Mouse (Mus musculus) monocyte, adult 5-6 weeks (primary cell): ENCODE data around the gene Tnfrsf26. TPM values are rescaled to one million over a fixed set of nuclear protein-coding genes. Genes with fewer than 3 reads are reported as not detected.
A peak's percentile ranks its signal among the peaks of the same experiment; 100 is the strongest.

Experiments used
- ATAC-seq: fragments of 153-309, 156-312 bp; replicated peaks from 2 replicates; pipeline ENCODE4 v1.8.0; 2017; ENCODE audit warnings: mild to moderate bottlenecking; ENCODE audit not compliant: low TSS enrichment, insufficient number of reproducible peaks, severe bottlenecking, poor library complexity, low FRiP score
- total RNA-seq: library from RNA; stranded (forward); fragments of 200-1000, 200-491, 200-594 nt; gene quantifications from 3 replicates; pipeline ENCODE4 v1.2.3, GENCODE M21; 2017

Gene Tnfrsf26
- total RNA-seq, 1 experiment from 2014 or later: 4.9 TPM

- no peak for ATAC-seq
Measured at GRCm38 (mm10) chr7:143604889-143605288, 23.6 kb downstream of the Tnfrsf26 start.

GRCm38 (mm10) chr7:143601705-143602104, 26.8 kb downstream of the Tnfrsf26 start:
- no peak for ATAC-seq

GRCm38 (mm10) chr7:143600231-143600740, 28.2 kb downstream of the Tnfrsf26 start:
- ATAC-seq: no peak

GRCm38 (mm10) chr7:143599428-143600230, 28.9 kb downstream of the Tnfrsf26 start, which contains the start of gene Cars:
Cars (minus strand) TSS chr7:143600090.
- ATAC-seq: peak; percentile 98

- ATAC-seq: no peak
Measured at GRCm38 (mm10) chr7:143594865-143595264, 33.7 kb downstream of the Tnfrsf26 start.

GRCm38 (mm10) chr7:143592255-143592654, 36.3 kb downstream of the Tnfrsf26 start:
- no peak for ATAC-seq

- ATAC-seq: no peak
Measured at GRCm38 (mm10) chr7:143588006-143588405, 40.5 kb downstream of the Tnfrsf26 start.

GRCm38 (mm10) chr7:143587586-143587985, 40.9 kb downstream of the Tnfrsf26 start:
- ATAC-seq: no peak

GRCm38 (mm10) chr7:143583956-143584355, 44.6 kb downstream of the Tnfrsf26 start:
- peak; percentile 72 for ATAC-seq

GRCm38 (mm10) chr7:143583025-143583424, 45.5 kb downstream of the Tnfrsf26 start:
- ATAC-seq: no peak

- no peak for ATAC-seq
Measured at GRCm38 (mm10) chr7:143575751-143576150, 52.8 kb downstream of the Tnfrsf26 start.

GRCm38 (mm10) chr7:143565648-143566039, 62.9 kb downstream of the Tnfrsf26 start:
- ATAC-seq: no peak

- ATAC-seq: no peak
Measured at GRCm38 (mm10) chr7:143565015-143565647, 63.4 kb downstream of the Tnfrsf26 start.

GRCm38 (mm10) chr7:143563787-143564186, 64.7 kb downstream of the Tnfrsf26 start:
- ATAC-seq: no peak

Other genes with a start within 250 kb of the Tnfrsf26 start
- gene Cdkn1c, start 167.7 kb downstream of the Tnfrsf26 start, total RNA-seq: 3.5 to 20.8 TPM (median 3.8 TPM) in 3 replicates
- 1.3 TPM in 1 of 3 replicates, not detected in the others for gene Slc22a18, start 155.0 kb downstream of the Tnfrsf26 start, total RNA-seq
- not detected in 3 replicates for gene Phlda2, start 125.6 kb downstream of the Tnfrsf26 start, total RNA-seq
- 121 to 136 TPM (median 124 TPM) in 3 replicates for gene Nap1l4, start 79.6 kb downstream of the Tnfrsf26 start, total RNA-seq
- 19.9 to 54.1 TPM (median 40.4 TPM) in 3 replicates for gene Cars, start 28.6 kb downstream of the Tnfrsf26 start, total RNA-seq
- 0.57 to 1.9 TPM (median 0.68 TPM) in 3 replicates for gene Tnfrsf22, start 20.9 kb upstream of the Tnfrsf26 start, total RNA-seq
- 0.58 to 1.1 TPM in 2 of 3 replicates, not detected in the other for gene Tnfrsf23, start 57.1 kb upstream of the Tnfrsf26 start, total RNA-seq
- gene Osbpl5, start 128.3 kb upstream of the Tnfrsf26 start, total RNA-seq: 16.1 to 49.9 TPM (median 22.0 TPM) in 3 replicates
- not detected in 3 replicates for gene Mrgprg, start 138.3 kb upstream of the Tnfrsf26 start, total RNA-seq
- gene Mrgpre, start 155.8 kb upstream of the Tnfrsf26 start, total RNA-seq: 0.29 to 0.32 TPM in 2 of 3 replicates, not detected in the other
- 9.3 to 24.7 TPM (median 20.9 TPM) in 3 replicates for gene Nadsyn1, start 194.1 kb upstream of the Tnfrsf26 start, total RNA-seq
- 1.4 to 9.9 TPM (median 3.2 TPM) in 3 replicates for gene Dhcr7, start 194.4 kb upstream of the Tnfrsf26 start, total RNA-seq
- gene Gm498, start 238.1 kb upstream of the Tnfrsf26 start, total RNA-seq: not detected in 3 replicates